Mouse (Mus musculus) embryonic fibroblast, embryonic 13.5 days (primary cell): ENCODE measurements around the gene Lrrc45. TPM values are rescaled to one million over a fixed set of nuclear protein-coding genes. Genes with fewer than 3 reads are reported as not detected.

Experiments
- H3K27ac ChIP-seq: 2 replicates; pipeline ENCODE4 v1.5.1; 2012; ENCODE audit warnings: low read length, control low read depth, inconsistent platforms; ENCODE audit not compliant: insufficient read depth
- H3K4me1 ChIP-seq: 2 replicates; pipeline ENCODE4 v1.6.1; 2011; ENCODE audit warnings: low read length; ENCODE audit not compliant: control insufficient read depth, insufficient read depth
- H3K4me3 ChIP-seq: 2 replicates; pipeline ENCODE4 v1.5.1; 2011; ENCODE audit warnings: mild to moderate bottlenecking, control low read depth, low read length; ENCODE audit not compliant: insufficient read depth
- CTCF ChIP-seq: IDR thresholded peaks from 2 replicates; pipeline ENCODE4 v1.5.1; 2011; ENCODE audit warnings: mild to moderate bottlenecking, control low read depth, low read length, moderate library complexity, borderline replicate concordance; ENCODE audit not compliant: insufficient read depth
- POLR2A ChIP-seq: IDR thresholded peaks from 2 replicates; pipeline ENCODE4 v1.6.1; 2011; ENCODE audit warnings: low read depth, mild to moderate bottlenecking, control low read depth, low read length, moderate library complexity
- polyA plus RNA-seq: library from polyadenylated mRNA; stranded (reverse); fragments of >200 nt; gene quantifications from 2 replicates; pipeline ENCODE4 v1.2.4, GENCODE M21; 2011; ENCODE audit warnings: low read depth; ENCODE audit not compliant: missing spikeins, insufficient read length

Lrrc45 gene
- polyA plus RNA-seq, 1 experiment: 17.8 TPM

GRCm38 (mm10) chr11:120697741-120698140 lies 16.0 kb upstream of the Lrrc45 start:
- peak overlapping the region; percentile 68 for H3K27ac ChIP-seq
- H3K4me1 ChIP-seq: peaks cover 15% of the 10 kb centered on the region
- H3K4me3 ChIP-seq: no peak overlapping the region
- TF ChIP-seq POLR2A (no peak; the same call in 1 of the 2 replicates), CTCF (no peak)

GRCm38 (mm10) chr11:120703696-120704454 lies 9.8 kb upstream of the Lrrc45 start:
- H3K4me3 ChIP-seq: no peak overlapping the region

GRCm38 (mm10) chr11:120704486-120705325 lies 9.0 kb upstream of the Lrrc45 start:
- peaks cover 4% of the 10 kb centered on the region; the same call in 1 of the 2 replicates for H3K4me1 ChIP-seq
- no peak overlapping the region for H3K4me3 ChIP-seq
- H3K27ac ChIP-seq: peak overlapping the region; percentile 27; the same call in 1 of the 2 replicates
- TF ChIP-seq CTCF: no peak
- TF ChIP-seq POLR2A: no peak

More at GRCm38 (mm10) chr11:120703696-120704454, 9.8 kb upstream of the Lrrc45 start:
- Histone ChIP-seq H3K4me1 (peaks cover 11% of the 10 kb centered on the region), H3K27ac (peak overlapping the region; percentile 27; the same call in 1 of the 2 replicates)
- TF ChIP-seq CTCF (peak; percentile 30; the same call in 1 of the 2 replicates), POLR2A (no peak)

- Histone ChIP-seq H3K27ac (no peak overlapping the region), H3K4me1 (peaks cover 4% of the 10 kb centered on the region; the same call in 1 of the 2 replicates), H3K4me3 (no peak overlapping the region)
- no peak for TF ChIP-seq CTCF
- no peak for TF ChIP-seq POLR2A
Measured at GRCm38 (mm10) chr11:120706120-120706519, 7.6 kb upstream of the Lrrc45 start.

GRCm38 (mm10) chr11:120707225-120707624 lies 6.5 kb upstream of the Lrrc45 start:
- H3K4me3 ChIP-seq: no peak overlapping the region
- H3K27ac ChIP-seq: no peak overlapping the region
- H3K4me1 ChIP-seq: peaks cover 4% of the 10 kb centered on the region; the same call in 1 of the 2 replicates
- TF ChIP-seq CTCF (no peak), POLR2A (no peak)

GRCm38 (mm10) chr11:120707969-120708368 lies 5.8 kb upstream of the Lrrc45 start:
- no peak overlapping the region for H3K27ac ChIP-seq
- TF ChIP-seq CTCF (no peak), POLR2A (no peak)
- peaks cover 6% of the 10 kb centered on the region; the same call in 1 of the 2 replicates for H3K4me1 ChIP-seq
- H3K4me3 ChIP-seq: no peak overlapping the region

- no peak overlapping the region for H3K4me3 ChIP-seq
- 0 out of 2 replicates have a peak, but pooled peaks cover 2% of the 10 kb centered on the region for H3K4me1 ChIP-seq
- no peak overlapping the region for H3K27ac ChIP-seq
- TF ChIP-seq CTCF: no peak
- TF ChIP-seq POLR2A: no peak
Measured at GRCm38 (mm10) chr11:120709551-120709950, 4.2 kb upstream of the Lrrc45 start.

- H3K4me3 ChIP-seq: no peak overlapping the region
- H3K27ac ChIP-seq: no peak overlapping the region
- 0 out of 2 replicates have a peak, but pooled peaks cover 2% of the 10 kb centered on the region for H3K4me1 ChIP-seq
- TF ChIP-seq CTCF (no peak), POLR2A (no peak)
Measured at GRCm38 (mm10) chr11:120710672-120711071, 3.1 kb upstream of the Lrrc45 start.

- Histone ChIP-seq H3K4me1 (0 out of 2 replicates have a peak, but pooled peaks cover 2% of the 10 kb centered on the region), H3K27ac (no peak overlapping the region), H3K4me3 (no peak overlapping the region)
- TF ChIP-seq POLR2A (no peak), CTCF (no peak)
Measured at GRCm38 (mm10) chr11:120711980-120712604, 1.6 kb upstream of the Lrrc45 start.
